Mouse (Mus musculus): ENCODE measurements around the gene Ncan.
A peak's percentile ranks its signal among the peaks of the same experiment; 100 is the strongest.

Gene Ncan

DNA sequence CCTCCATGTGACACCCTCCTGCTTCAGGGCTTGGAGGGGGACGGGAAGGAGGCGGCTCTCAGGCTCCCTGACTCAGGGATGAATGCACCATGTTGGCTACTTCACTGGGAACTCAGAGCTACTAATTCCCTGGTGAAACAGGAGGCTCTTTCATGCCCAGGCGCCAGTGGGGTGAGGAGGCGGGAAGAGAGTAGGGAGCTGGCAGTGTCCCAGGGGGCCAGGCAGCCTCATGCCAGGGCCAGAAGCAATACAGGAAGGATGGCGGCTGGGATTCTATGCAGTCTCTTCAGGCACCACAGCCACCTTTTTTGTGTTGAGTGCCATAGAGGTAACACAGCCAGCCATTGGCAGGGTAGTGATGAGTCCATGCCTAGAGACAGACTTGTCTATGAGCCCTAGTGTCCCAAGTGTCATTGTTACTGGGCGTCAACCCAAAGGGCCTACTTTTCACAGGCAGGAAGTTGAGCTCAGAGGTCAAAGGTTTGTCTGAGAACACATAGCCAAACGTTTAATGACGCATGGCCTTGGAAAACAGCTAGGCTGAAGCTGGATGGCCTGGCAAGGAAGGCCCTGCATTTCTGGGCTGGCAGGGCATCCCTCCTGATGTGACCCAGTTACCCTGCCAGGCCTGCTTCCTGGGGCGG is 8.8 kb upstream of the Ncan start:
- no peak for DNase-seq (ENCODE audit: low read depth, low spot score)

- no peak for DNase-seq (ENCODE audit: low read depth, low spot score)
These were observed 7.8 kb upstream of the Ncan start for GRCm38 (mm10) chr8:70128435-70128834.

DNA sequence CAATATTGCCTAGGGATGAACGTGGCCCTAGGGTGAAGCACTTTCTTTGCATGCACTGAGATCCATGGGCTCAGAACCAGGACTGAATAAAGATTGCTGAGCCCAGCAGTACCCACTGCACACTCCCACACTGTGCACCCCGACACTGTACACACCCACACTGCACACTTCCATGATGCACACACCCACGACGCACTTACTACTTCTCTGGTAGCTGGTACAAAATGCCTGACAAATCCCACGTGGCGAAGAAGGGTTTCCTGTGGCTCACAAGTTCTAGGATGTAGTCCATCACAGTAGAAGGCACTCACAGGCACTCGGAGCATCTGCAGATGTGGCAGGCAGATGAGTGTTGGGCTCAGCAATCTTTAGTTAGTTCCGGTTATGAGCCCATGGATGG is 4.3 kb upstream of the Ncan start:
- DNase-seq (ENCODE audit: low read depth, low spot score) = no peak

DNA sequence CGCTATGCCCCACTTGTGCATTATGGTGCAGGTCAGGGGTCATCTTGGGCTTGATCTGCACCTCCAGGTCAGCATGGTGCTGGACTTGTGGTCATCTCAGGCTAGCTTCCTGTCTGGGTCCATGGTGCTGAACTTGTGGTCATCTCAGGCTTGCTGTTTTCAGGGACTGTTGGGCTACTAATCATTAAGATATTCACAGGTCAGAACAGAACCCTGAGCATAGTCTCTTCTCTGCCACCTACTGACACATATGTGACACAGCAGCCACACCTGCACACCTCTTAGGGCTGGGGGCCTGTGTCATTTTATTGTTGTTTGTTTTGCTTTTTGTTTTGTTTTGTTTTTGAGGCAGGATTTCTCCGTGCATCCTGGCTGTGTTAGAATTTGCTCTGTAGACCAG is 2.2 kb upstream of the Ncan start:
- DNase-seq (ENCODE audit: low read depth, low spot score) = no peak

- no peak for DNase-seq (ENCODE audit: low read depth, low spot score)
These were observed 1.7 kb downstream of the Ncan start for GRCm38 (mm10) chr8:70118726-70119700.

DNA sequence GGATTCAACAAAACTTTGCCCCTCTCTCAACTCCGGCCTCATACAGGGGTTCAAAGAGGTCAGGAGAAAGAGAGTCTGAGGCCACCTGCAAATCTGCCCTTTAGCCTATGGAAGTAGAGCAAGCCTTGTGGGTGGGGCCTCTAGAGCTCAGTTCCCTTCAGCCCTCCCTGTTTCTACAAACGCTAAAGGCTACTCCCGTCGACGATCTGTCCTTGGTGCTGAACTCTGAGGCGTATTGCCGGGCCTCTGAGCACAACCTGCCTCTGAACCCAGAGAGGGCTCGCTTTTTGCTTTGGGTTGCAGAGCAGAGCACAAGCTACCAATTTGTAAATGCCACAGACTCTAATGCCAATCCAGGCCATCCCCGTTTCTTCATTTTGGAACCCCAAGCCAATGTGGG is 3.1 kb downstream of the Ncan start:
- peak; percentile 71 for DNase-seq (ENCODE audit: low read depth, low spot score)

- no peak for DNase-seq (ENCODE audit: low read depth, low spot score)
These were observed 5.8 kb downstream of the Ncan start for GRCm38 (mm10) chr8:70114892-70115291.

DNA sequence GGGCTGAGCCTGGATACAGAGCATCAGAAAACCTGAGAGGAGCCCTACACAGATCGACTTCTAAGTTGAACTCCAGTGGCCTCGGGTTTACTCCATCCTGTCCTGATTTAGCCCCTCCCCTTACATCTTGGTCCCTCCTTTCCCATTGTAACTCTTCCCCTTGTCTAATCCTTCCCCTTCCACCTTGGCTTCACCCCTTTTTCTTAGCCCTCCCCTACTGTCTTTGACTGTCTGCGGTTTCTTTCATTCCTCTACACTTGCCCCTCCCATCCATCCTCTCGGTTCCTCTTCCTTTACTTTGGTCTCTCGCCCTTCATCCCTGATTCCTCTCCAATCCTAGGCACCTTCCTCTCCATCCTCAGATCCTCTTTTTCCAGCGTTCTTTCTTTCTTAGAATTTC is 6.2 kb downstream of the Ncan start:
- DNase-seq (ENCODE audit: low read depth, low spot score) = no peak

- no peak for DNase-seq (ENCODE audit: low read depth, low spot score)
These were observed 8.2 kb downstream of the Ncan start for GRCm38 (mm10) chr8:70112401-70113016.

- DNase-seq (ENCODE audit: low read depth, low spot score) = no peak
These were observed 9.4 kb downstream of the Ncan start for GRCm38 (mm10) chr8:70111192-70111795.

DNA sequence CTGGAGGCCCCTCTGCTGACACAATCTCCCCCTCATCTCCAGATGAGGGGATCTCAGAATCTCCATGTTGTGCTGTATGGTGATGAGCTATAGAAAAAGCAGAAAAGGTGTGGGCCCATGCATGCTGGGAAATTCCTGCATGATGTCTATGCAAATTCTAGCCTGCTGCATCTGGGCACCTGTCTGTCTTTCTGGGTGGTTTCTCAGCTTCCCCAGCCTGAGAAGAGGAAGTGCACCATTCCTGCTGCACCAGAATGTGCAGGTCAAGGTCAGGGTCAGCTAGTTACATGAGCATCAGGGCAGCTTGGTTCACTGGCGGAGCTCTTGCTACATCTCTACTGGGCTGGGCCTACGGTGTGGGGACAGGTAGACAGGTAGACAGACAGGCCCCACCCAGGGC is 10.2 kb downstream of the Ncan start:
- no peak for DNase-seq (ENCODE audit: low read depth, low spot score)

GRCm38 (mm10) chr8:70104922-70105321 is 15.8 kb downstream of the Ncan start:
- no peak for DNase-seq (ENCODE audit: low read depth, low spot score)

GRCm38 (mm10) chr8:70104506-70104905 is 16.2 kb downstream of the Ncan start:
- no peak for DNase-seq (ENCODE audit: low read depth, low spot score)

GRCm38 (mm10) chr8:70100241-70100640 is 20.4 kb downstream of the Ncan start:
- DNase-seq (ENCODE audit: low read depth, low spot score) = no peak

DNA sequence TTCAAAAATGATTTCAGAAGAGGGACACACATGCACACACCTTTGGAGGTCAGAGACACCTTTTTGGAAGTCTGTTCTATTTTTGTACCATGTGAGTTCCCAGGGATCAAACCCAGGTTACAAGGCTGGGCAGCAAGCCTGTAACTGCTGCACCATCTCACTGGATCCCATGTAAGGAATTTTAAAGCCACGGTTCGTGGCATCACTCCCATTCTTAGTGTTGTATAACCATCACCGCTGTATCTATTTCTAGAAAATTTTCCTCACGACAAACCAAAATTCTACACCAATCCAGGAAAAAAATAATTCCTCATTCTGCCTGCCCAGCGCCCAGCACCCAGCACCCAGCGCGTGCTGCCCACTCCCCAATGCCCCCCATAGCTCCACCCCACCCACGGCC is 21.4 kb downstream of the Ncan start:
- no peak for DNase-seq (ENCODE audit: low read depth, low spot score)

DNA sequence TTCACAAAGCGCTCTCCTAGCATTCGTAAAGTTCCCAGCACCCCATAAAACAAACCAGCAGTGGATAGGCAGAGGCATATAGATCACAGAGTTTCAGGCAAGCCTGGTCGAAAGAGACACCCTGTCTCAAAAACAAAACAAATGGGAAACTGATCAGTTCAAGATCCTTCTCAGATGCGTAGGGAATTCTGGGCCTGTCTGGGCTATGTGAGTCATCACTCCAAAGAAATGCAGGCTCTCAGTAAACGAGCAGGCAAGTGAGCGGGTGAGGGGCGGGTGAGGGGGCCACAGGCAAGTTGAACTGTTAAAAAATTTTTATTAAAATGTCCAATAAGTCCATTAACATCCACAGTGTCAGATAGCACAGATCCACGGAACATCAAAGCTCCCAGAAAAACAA is 27.9 kb downstream of the Ncan start:
- no peak for DNase-seq (ENCODE audit: low read depth, low spot score)

- DNase-seq (ENCODE audit: low read depth, low spot score) = no peak
These were observed 31.2 kb downstream of the Ncan start for GRCm38 (mm10) chr8:70089296-70089960.

DNA sequence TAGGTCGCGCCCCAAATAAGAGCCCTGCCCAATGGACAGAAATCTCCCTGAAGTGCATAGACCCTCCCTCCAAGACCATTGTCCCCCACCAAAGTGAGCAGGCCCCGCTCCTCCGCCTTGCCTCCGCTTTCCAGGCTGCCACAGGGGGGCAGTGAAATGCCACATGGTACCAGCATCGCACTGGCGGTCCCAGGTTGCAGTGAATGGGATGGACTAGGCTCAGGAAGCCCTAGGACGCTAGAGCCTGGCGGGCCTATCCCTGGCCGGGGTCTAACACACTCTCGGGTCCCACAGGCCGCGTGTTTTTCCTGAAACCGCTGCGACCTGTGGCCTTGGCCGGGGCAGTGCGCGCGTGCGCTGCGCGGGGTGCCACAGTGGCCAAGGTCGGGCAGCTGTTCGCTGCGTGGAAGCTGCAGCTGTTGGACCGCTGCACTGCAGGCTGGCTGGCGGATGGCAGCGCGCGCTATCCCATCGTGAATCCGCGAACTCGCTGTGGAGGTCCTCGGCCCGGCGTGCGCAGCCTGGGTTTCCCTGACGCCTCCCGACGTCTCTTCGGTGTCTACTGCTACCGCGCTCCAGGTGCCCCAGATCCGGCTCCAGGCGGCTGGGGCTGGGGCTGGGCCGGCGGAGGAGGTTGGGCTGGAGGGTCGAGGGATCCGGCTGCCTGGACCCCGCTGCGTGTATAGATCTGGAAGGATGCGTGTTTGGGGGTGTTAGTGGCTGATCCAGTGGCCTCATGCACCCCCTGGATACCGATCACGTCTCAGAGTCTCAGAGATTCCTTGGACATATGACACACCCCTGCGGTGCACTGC is 32.6 kb downstream of the Ncan start:
- peak; percentile 55 for DNase-seq (ENCODE audit: low read depth, low spot score)

DNA sequence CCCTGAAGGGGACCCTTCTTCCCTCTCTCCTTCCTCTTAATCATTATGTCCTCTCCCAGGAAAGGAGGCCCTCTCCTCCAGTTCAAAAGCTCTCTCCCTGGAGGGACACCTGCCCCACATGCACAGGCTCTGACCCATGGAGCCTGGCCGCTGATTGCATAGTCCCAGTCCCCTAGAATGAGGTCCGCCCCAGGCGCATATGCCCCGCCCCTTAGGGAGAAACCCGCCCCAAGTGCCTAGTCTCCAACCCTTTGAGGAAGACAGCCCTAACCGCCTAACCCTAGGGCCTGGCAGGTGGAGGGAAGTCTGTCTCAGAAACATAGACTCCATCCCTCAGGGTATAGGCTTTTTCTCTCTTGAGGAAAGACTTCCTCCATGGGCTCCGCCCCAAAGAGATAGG is 33.4 kb downstream of the Ncan start:
- DNase-seq (ENCODE audit: low read depth, low spot score) = no peak

DNA sequence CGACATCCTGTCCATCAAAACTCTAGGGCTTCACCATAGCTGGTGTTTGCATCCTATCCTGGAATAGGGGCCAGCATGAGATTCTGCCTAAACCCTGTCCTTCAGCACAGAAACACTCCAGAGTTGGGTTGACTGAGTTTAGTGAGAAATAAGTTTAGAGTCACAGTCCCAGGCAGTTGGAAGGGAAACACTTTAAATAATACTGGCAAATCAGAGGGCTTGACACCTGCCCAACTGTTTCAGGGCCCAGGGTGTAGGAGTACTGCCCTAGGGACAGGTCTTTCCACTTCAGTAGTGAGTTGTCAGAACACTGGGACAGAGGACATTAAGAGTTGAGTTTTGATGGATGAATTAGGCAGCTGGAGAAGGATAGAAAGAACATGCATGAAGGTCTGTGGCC is 34.5 kb downstream of the Ncan start:
- DNase-seq (ENCODE audit: low read depth, low spot score) = no peak
